Mouse (Mus musculus) olfactory bulb, adult 2 months (tissue): Measurements from ENCODE around the gene Cant1. TPM values are rescaled to one million over a fixed set of nuclear protein-coding genes. Genes with fewer than 3 reads are reported as not detected.

Experiments used
- H3K27ac ChIP-seq: fragments of 200-500 bp; 2 replicates; pipeline ENCODE4 v1.5.1; 2012; ENCODE audit warnings: low read depth, low read length; ENCODE audit not compliant: insufficient read depth
- H3K4me1 ChIP-seq: fragments of 200-500 bp; 2 replicates; pipeline ENCODE4 v1.6.1; 2012; ENCODE audit warnings: low read length; ENCODE audit not compliant: control insufficient read depth, insufficient read depth
- H3K4me3 ChIP-seq: fragments of 200-500 bp; 2 replicates; pipeline ENCODE4 v1.5.1; 2012; ENCODE audit warnings: mild to moderate bottlenecking, low read depth, low read length, moderate library complexity; ENCODE audit not compliant: insufficient read depth
- CTCF ChIP-seq: fragments of 200-500 bp; IDR thresholded peaks from 2 replicates; pipeline ENCODE4 v1.5.1; 2012; ENCODE audit warnings: low read depth, mild to moderate bottlenecking, low read length, moderate library complexity; ENCODE audit not compliant: insufficient read depth
- POLR2A ChIP-seq: fragments of 200-500 bp; IDR thresholded peaks from 2 replicates; pipeline ENCODE4 v1.6.1; 2012; ENCODE audit warnings: mild to moderate bottlenecking, low read depth, low read length, moderate library complexity; ENCODE audit not compliant: insufficient read depth
- WGBS: fragments of 180-500 bp; shearing (Covaris S2); methylation state at CpG from one replicate; pipeline ENCODE4 v1.1.7; 2018; 5-methylcytosine and 5-hydroxymethylcytosine counted together
- polyA plus RNA-seq: library from polyadenylated mRNA; stranded (reverse); fragments of >200 nt; gene quantifications from 2 replicates; pipeline ENCODE4 v1.2.4, GENCODE M21; 2012; ENCODE audit warnings: low replicate concordance; ENCODE audit not compliant: missing spikeins, insufficient read depth, insufficient read length

Gene Cant1
- polyA plus RNA-seq, 1 experiment: not detected

DNA sequence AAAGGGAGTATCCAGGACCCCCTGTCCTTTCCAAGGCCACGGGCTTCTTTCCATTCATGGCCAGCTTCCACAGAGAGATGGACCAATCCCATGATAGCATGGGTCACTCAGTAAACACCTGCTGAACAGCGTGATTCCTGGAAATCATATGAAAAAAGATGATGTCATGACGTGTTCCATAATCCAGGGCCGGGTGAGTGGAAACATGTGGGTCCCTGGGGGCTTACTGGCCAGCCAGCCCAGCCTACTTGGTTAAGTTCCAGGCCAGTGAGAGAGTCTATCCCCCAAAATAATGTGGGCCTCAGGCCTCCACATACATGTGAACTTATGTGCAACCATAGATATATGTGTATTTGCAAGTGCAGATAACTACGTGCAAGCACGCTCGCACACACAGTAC is 47.0 kb downstream of the Cant1 start:
- H3K4me1 ChIP-seq: peaks cover 7% of the 10 kb centered on the region
- TF ChIP-seq CTCF: no peak
- no peak for TF ChIP-seq POLR2A
- WGBS: 87% methylated on average over 7 of the region's 7 CpGs
- no peak overlapping the region for H3K4me3 ChIP-seq
- H3K27ac ChIP-seq: no peak overlapping the region

DNA sequence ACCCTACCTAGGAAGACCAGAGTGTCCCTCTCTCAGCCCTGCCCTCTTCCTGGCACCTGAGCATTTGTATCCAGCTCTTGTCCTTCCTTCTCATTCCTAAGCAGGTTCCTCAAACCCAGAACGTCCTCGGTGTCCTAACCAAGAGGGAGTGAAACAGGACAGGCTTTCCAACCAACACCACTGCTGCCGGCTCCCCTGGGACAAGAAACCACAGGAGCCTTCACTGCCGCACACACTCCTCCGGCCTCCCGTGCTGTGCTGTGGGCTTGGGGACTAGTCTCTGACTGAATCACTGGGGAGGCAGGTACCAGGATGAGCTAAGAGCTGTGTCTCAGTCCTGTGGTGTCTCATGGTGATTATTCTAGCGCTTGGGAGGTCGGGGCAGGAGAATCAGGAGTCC is 49.2 kb downstream of the Cant1 start:
- Histone ChIP-seq H3K27ac (no peak overlapping the region), H3K4me1 (peaks cover 17% of the 10 kb centered on the region), H3K4me3 (no peak overlapping the region)
- WGBS: 81% methylated on average over 8 of the region's 8 CpGs
- no peak for TF ChIP-seq POLR2A
- TF ChIP-seq CTCF: no peak

DNA sequence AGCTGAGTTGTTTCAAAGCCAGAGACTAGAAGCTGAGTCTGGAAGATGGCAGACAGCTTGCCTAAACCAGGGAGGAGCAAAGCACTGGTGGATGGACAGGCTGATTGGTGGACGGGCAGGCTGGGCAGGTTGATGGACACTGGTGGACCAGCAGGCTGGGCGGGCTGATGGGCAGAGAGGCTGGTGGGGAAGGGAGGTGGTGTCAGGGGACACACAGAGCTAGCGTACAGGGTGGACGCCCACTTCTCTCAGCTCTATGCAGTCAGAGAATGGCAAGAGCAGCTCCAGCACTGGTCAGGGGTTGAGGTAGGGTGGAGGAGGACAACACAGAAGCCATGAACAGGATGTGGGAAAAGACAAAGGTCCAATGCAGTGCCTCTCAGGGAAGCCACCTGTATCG is 49.6 kb downstream of the Cant1 start:
- 75% methylated on average over 5 of the region's 5 CpGs for WGBS
- no peak for TF ChIP-seq CTCF
- no peak for TF ChIP-seq POLR2A
- Histone ChIP-seq H3K4me3 (no peak overlapping the region), H3K4me1 (peaks cover 16% of the 10 kb centered on the region), H3K27ac (no peak overlapping the region)

DNA sequence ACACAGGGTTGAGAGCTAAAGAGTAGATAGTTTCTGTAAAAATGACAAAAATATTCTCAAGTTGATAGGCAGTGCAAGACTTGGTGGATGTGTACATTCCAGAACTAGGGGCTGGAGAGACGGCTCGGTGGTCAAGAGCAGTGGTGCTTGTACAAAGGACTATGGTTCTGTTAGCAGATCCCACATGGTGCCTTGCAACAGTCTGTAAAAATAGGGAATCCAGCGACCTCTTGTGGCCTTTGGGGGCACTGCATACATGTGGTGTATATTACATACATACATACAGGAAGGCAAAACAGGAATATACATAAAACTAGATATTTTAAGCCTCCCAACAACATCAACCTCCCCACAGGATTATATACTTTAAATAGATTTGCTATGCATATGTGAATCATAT is 50.6 kb downstream of the Cant1 start:
- H3K4me3 ChIP-seq: no peak overlapping the region
- TF ChIP-seq POLR2A (no peak), CTCF (no peak)
- no peak overlapping the region for H3K27ac ChIP-seq
- 62% methylated on average over 3 of the region's 3 CpGs for WGBS
- peaks cover 20% of the 10 kb centered on the region for H3K4me1 ChIP-seq

DNA sequence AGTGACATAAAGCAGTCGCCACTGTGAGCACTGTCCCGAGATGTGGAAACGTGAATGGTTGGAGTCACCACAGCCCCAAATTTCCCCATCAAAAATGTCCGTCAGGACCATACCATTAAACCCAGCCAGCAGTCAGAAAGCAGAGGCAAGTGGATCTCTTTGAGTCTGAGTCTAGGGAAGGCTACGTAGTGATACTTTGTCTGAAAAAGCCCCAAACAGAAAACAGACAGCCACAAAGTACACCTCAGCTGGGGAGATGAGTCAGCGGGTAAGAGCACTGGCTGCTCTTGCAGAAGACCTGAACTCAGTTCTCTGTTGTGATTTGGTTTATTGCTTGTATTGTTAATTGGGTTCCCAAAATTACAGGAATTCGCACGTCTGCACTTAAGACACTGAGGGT is 52.3 kb downstream of the Cant1 start:
- H3K4me1 ChIP-seq: peaks cover 29% of the 10 kb centered on the region
- TF ChIP-seq CTCF (no peak), POLR2A (no peak)
- 83% methylated on average over 8 of the region's 8 CpGs for WGBS
- no peak overlapping the region for H3K4me3 ChIP-seq
- no peak overlapping the region for H3K27ac ChIP-seq

DNA sequence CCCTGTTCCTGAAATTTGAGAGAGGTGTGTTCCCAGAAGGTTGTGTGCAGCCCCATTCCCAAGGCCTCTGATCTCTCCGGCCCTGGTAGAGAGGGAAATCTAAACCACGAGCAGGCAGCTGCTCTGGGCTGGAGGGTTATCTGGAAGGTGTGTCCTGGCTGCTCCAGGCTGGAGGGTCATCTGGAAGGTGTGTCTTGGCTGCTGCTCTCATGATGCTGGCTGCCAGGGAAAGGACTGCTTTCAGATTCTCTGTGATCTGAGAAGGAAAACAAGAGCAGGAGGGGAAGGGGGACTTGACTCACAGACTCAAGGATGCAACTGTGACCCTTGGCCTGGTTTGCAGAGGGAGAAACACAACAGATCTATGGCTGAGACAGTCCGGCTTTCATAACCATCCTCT is 52.8 kb downstream of the Cant1 start:
- Histone ChIP-seq H3K4me3 (no peak overlapping the region), H3K27ac (0 out of 2 replicates have a peak overlapping the region, but pooled peaks have one; percentile 71), H3K4me1 (peaks cover 29% of the 10 kb centered on the region)
- 84% methylated on average over 3 of the region's 3 CpGs for WGBS
- TF ChIP-seq POLR2A: no peak
- no peak for TF ChIP-seq CTCF

DNA sequence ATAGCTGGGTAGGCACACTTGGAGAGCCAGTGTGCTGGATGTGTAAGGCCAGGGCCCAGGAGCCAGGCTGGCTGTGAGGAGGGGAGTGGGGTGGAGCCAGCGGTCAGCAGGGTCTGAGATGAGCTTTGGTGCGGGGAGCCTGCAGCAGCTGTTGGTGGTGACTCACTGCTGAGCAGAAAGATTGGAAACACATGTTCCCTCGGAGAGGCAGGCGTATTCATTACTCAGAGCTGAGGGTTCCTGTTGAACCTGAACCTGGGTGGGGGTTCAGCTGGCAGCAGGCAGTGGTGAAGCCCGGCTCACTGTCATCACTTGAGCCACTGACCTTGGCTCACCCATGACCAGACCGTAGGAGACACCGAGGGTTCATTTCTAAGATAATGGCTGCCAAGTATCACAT is 53.7 kb downstream of the Cant1 start:
- no peak for TF ChIP-seq CTCF
- TF ChIP-seq POLR2A: no peak
- WGBS: 38% methylated on average over 7 of the region's 7 CpGs
- Histone ChIP-seq H3K4me1 (peaks cover 37% of the 10 kb centered on the region), H3K4me3 (no peak overlapping the region), H3K27ac (peak overlapping the region; percentile 71)

DNA sequence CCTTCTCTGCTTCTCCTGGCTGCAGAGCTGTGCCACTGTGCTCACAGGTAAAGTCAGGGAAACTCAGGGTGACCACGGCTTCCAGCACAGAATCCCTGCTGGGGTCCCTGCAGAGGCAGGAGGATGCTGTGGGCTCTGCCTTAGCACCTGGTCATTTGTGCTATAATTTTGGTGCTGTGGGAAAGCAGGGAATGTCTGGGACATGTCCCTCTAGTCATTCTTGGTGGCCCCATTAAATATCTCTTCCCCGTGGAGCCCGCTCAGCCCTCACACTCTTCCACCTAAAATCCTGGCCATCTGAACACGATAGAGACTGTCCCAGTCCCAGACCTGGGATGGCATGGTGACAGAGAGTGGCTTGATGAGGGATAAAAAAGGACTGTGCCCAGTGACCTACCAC is 54.9 kb downstream of the Cant1 start:
- no peak overlapping the region for H3K27ac ChIP-seq
- WGBS: 87% methylated on average over 4 of the region's 4 CpGs

DNA sequence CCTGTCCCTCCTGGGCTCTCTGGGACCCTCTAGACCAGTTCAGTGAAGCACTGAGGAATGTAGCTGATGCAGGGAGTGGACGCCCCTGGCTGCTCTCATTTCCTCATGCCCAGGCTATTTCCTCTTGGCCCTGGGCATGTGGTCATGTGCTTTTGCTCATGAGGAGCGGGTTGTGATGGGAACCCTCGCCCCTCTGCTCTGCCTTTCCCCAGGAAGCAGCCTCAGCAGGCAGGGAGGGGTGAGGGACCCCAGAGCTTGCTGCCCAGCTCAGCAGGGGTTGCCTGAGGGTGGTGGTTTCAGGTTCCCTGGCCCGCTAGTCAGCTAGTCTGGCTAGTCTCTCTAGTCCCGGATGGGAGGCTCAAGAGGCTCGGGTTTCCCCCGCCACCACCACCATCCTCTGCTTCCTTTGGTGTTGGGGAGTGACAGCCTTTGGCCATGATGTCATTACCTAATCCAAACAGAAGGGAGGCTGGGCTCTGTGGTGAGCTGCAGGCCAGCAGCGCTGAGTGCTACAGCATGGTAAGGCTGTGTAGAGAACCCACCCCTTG is 55.8 kb downstream of the Cant1 start:
- H3K27ac ChIP-seq: peak overlapping the region; percentile 21; the same call in 1 of the 2 replicates
- peaks cover 37% of the 10 kb centered on the region for H3K4me1 ChIP-seq
- no peak for TF ChIP-seq POLR2A
- H3K4me3 ChIP-seq: no peak overlapping the region
- whole genome bisulfite sequencing: 45% methylated on average over 8 of the region's 8 CpGs

More for the DNA sequence above, 54.9 kb downstream of the Cant1 start:
- TF ChIP-seq POLR2A: no peak
- TF ChIP-seq CTCF: no peak
- Histone ChIP-seq H3K4me1 (peaks cover 37% of the 10 kb centered on the region), H3K4me3 (no peak overlapping the region)

DNA sequence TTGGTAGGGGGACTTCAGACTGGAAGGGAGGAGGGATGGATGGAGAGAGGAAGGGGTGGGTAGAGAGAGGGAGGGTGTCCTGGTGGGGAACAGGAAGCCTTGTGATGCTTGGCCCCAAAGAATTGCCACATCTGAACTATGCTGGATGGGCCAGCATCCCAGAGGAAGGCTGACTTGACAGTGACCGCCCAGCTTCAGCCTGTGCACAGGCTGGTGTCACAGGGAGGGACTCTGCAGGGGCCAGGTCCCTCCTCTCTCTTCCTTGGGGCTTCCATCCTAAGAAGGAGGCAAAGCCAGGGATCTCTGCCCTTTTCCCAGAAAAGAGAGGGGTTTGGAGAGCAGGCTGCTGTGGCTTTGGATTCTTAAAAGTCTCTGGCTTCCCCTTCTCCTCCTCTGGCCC is 56.4 kb downstream of the Cant1 start:
- Histone ChIP-seq H3K4me3 (no peak overlapping the region), H3K4me1 (peaks cover 37% of the 10 kb centered on the region), H3K27ac (no peak overlapping the region)
- TF ChIP-seq POLR2A: no peak
- no peak for TF ChIP-seq CTCF
- WGBS: 85% methylated on average over 1 of the region's 1 CpGs
